8 mouse cellular contexts compared by ENCODE assay signal in genomic region chr6:114397280-114397679, GRCm38 (mm10). TPM values are rescaled to one million over a fixed set of nuclear protein-coding genes. Genes with fewer than 3 reads are reported as not detected.
DNase-seq lines count a peak whose midpoint lies in the region; ATAC-seq lines count a peak whose summit lies in the region.

No protein-coding gene starts in this region.

- peak overlapping the region; percentile 49 for H3K4me3 ChIP-seq in neural tube, embryonic 11.5 days (ENCODE audit: low read depth, low read length)
- H3K4me3 ChIP-seq in limb, embryonic 15.5 days: peak overlapping the region; percentile 47
- peak overlapping the region; percentile 52 for H3K4me3 ChIP-seq in stomach, embryonic 15.5 days (replicated peaks)

- peak; percentile 18 for DNase-seq in embryo, embryonic 10 days (ENCODE audit: low spot score)
- DNase-seq in embryo, embryonic 11 days: no peak
- DNase-seq in neural tube, embryonic 11.5 days (ENCODE audit: low spot score): no peak
- no peak for DNase-seq in neural tube, embryonic 10.5 days (ENCODE audit: extremely low spot score, low spot score)
- DNase-seq in layer of hippocampus, adult 18-20 months (ENCODE audit: low spot score in 2 of 2): no peak
- DNase-seq in cerebellum, adult 9-11 months: no peak

- H3K36me3 ChIP-seq in neural tube, embryonic 11.5 days (ENCODE audit: control insufficient read depth, insufficient read depth, low read length): no peaks in the 10 kb centered on the region
- no peaks in the 10 kb centered on the region for H3K36me3 ChIP-seq in limb, embryonic 15.5 days
- H3K36me3 ChIP-seq in stomach, embryonic 15.5 days: no peaks in the 10 kb centered on the region

- no peak overlapping the region for H3K27ac ChIP-seq in neural tube, embryonic 11.5 days (ENCODE audit: low read depth, low read length)
- H3K27ac ChIP-seq in limb, embryonic 15.5 days: no peak overlapping the region
- no peak overlapping the region for H3K27ac ChIP-seq in stomach, embryonic 15.5 days

- 4% methylated on average over 11 of the region's 11 CpGs for WGBS in neural tube, embryonic 11.5 days
- WGBS in limb, embryonic 15.5 days: 8% methylated on average over 11 of the region's 11 CpGs
- WGBS in stomach, embryonic 15.5 days: 11% methylated on average over 11 of the region's 11 CpGs

- no peaks in the 10 kb centered on the region for H3K9me3 ChIP-seq in neural tube, embryonic 11.5 days (ENCODE audit: control insufficient read depth, low read length)
- no peaks in the 10 kb centered on the region for H3K9me3 ChIP-seq in limb, embryonic 15.5 days
- no peaks in the 10 kb centered on the region for H3K9me3 ChIP-seq in stomach, embryonic 15.5 days

- H3K27me3 ChIP-seq in neural tube, embryonic 11.5 days (ENCODE audit: control insufficient read depth, insufficient read depth, low read length): peaks cover 37% of the 10 kb centered on the region
- peaks cover 69% of the 10 kb centered on the region for H3K27me3 ChIP-seq in limb, embryonic 15.5 days
- peaks cover 36% of the 10 kb centered on the region for H3K27me3 ChIP-seq in stomach, embryonic 15.5 days (replicated peaks)

- no peak overlapping the region for H3K9ac ChIP-seq in neural tube, embryonic 11.5 days (ENCODE audit: low read length)
- no peak overlapping the region for H3K9ac ChIP-seq in limb, embryonic 15.5 days
- H3K9ac ChIP-seq in stomach, embryonic 15.5 days: no peak overlapping the region

- H3K4me2 ChIP-seq in neural tube, embryonic 11.5 days (ENCODE audit: low read depth): peak overlapping the region; percentile 93
- peak overlapping the region; percentile 94 for H3K4me2 ChIP-seq in limb, embryonic 15.5 days
- peak overlapping the region; percentile 95 for H3K4me2 ChIP-seq in stomach, embryonic 15.5 days

- no peak for ATAC-seq in neural tube, embryonic 11.5 days (ENCODE audit: insufficient read depth, low FRiP score, low TSS enrichment)
- ATAC-seq in limb, embryonic 15.5 days (ENCODE audit: insufficient number of reproducible peaks, low FRiP score, low TSS enrichment, low read depth): no peak
- no peak for ATAC-seq in stomach, embryonic 15.5 days (ENCODE audit: insufficient read depth, low FRiP score, low read depth)

- H3K4me1 ChIP-seq in neural tube, embryonic 11.5 days (ENCODE audit: control insufficient read depth, insufficient read depth, low read length): peaks cover 4% of the 10 kb centered on the region; the same call in 1 of the 2 replicates
- peaks cover 13% of the 10 kb centered on the region for H3K4me1 ChIP-seq in limb, embryonic 15.5 days
- peaks cover 12% of the 10 kb centered on the region; the same call in 1 of the 2 replicates for H3K4me1 ChIP-seq in stomach, embryonic 15.5 days

RNA-seq across cellular contexts. Expression of gene Hrh1, which starts 0.5 kb away (rescaled TPM):
- polyA plus RNA-seq in neural tube, embryonic 11.5 days (2014; fragmentation: Nextera tagmentation; extraction: Ambion mirVana): 0.16 and 0.32 TPM in 2 replicates
- 0.13 and 0.15 TPM in 2 replicates for polyA plus RNA-seq in limb, embryonic 15.5 days (2015; fragmentation: Nextera tagmentation; extraction: Ambion mirVana)
- polyA plus RNA-seq in stomach, embryonic 15.5 days (2015; fragmentation: Nextera tagmentation; extraction: Ambion mirVana): 0.32 and 0.36 TPM in 2 replicates
- total RNA-seq in layer of hippocampus, adult 18-20 months (2021): 1 to 10 TPM; 5.1 to 6.0 TPM
